Mouse (Mus musculus) forebrain, embryonic 11.5 days (tissue): ENCODE measurements at regions not wholly inside any gene's neighbourhood (a gene's known extent, or its start where the extent isn't known, plus 50 kb on each side); places are given as distances from the start of the nearest gene placed in this dataset.

Experiments
- ATAC-seq: fragments of 200-750 bp; cut with Nextera tagmentation; replicated peaks from 2 replicates; pipeline ENCODE4 v1.8.0; 2017; ENCODE audit warnings: moderate TSS enrichment; ENCODE audit not compliant: low FRiP score
- DNase-seq: peaks from one replicate; pipeline ENCODE4 v3.0.0-alpha.2; 2017; ENCODE audit warnings: low spot score
- H3K27ac ChIP-seq: fragments of 300-500 bp; sonication (generic); 2 replicates; pipeline ENCODE4 v1.5.1; 2014; ENCODE audit warnings: low read depth, low read length
- H3K27me3 ChIP-seq: fragments of 300-500 bp; sonication (generic); 2 replicates; pipeline ENCODE4 v1.6.1; 2014; ENCODE audit warnings: mild to moderate bottlenecking, low read length, mixed read lengths; ENCODE audit not compliant: control insufficient read depth, insufficient read depth
- H3K36me3 ChIP-seq: fragments of 300-500 bp; sonication (generic); 2 replicates; pipeline ENCODE4 v1.6.1; 2014; ENCODE audit warnings: mild to moderate bottlenecking, low read length, moderate library complexity, mixed read lengths; ENCODE audit not compliant: control insufficient read depth, insufficient read depth
- H3K4me1 ChIP-seq: fragments of 300-500 bp; sonication (generic); replicated peaks from 2 replicates; pipeline ENCODE4 v1.6.1; 2014; ENCODE audit warnings: low read length, mixed read lengths; ENCODE audit not compliant: control insufficient read depth, insufficient read depth
- H3K4me2 ChIP-seq: fragments of 300-500 bp; sonication (generic); 2 replicates; pipeline ENCODE4 v1.6.1; 2014; ENCODE audit warnings: low read depth, mild to moderate bottlenecking, low read length, moderate library complexity, mixed read lengths; ENCODE audit not compliant: severe bottlenecking
- H3K4me3 ChIP-seq: fragments of 300-500 bp; sonication (generic); 2 replicates; pipeline ENCODE4 v1.5.1; 2014; ENCODE audit warnings: low read depth, low read length
- H3K9ac ChIP-seq: fragments of 300-500 bp; sonication (generic); 2 replicates; pipeline ENCODE4 v1.6.1; 2014; ENCODE audit warnings: low read length
- H3K9me3 ChIP-seq: fragments of 300-500 bp; sonication (generic); 2 replicates; pipeline ENCODE4 v1.6.1; 2016; ENCODE audit warnings: low read length, mixed read lengths; ENCODE audit not compliant: control insufficient read depth
- WGBS: fragments of 180-500 bp; shearing (Covaris S2); extraction: QIAGEN DNeasy Blood & Tissue Kit; methylation state at CpG from one replicate; pipeline ENCODE4 v1.1.7; 2014; 5-methylcytosine and 5-hydroxymethylcytosine counted together

DNA sequence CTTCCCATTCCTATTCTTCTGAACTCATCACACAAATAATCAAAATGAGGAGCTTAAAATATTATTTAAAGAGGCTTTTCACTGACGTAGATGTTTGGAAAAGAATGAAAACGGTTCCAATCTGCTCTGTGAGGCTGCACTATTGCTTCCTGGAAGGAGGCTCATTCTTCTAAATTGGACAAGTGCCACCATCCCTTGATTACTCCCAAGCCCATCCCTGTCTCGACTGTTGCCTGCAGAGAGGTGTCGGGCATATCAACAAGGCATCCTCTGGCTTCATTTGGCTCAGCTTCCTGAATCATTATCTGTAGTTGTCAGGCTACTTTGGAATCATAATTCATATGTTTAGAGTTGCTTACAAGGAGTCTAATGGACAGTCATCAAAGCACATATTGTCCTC, 425.3 kb downstream of the Irx1 start:
- WGBS = 77% methylated on average over 4 of the region's 4 CpGs
- Histone ChIP-seq H3K27me3 (no peaks in the 10 kb centered on the region), H3K9ac (no peak overlapping the region), H3K4me1 (no peaks in the 10 kb centered on the region), H3K27ac (no peak overlapping the region), H3K4me3 (no peak overlapping the region), H3K4me2 (no peak overlapping the region), H3K36me3 (no peaks in the 10 kb centered on the region), H3K9me3 (no peaks in the 10 kb centered on the region)
- DNase-seq (no peak), ATAC-seq (no peak)

DNA sequence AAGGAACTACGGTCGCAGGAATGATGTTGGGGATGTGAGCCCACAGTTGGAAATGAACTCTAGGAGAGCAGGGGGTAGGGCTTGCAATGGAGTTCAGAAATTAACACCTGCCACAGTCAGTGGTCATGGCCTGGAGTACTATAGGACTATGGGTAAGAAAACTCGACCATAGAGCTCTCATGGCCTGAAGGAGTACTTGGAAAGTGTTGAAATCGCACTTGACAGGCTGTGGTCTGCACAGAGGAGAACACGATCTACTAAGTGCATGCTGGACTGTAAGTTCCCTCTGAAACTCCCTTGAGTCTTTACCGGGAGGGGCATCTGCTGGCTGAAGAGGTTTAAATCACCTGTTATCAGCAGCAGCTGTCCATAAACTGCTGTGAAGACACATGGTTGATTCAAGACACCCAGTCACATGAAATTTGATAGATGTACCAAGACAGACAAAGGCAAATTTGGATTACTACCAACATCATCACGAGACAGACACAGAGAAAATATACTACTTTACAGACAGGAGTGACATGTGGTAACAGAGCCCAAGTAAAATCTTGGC, 430.6 kb downstream of the Irx1 start:
- no peaks in the 10 kb centered on the region for H3K36me3 ChIP-seq
- WGBS = 82% methylated on average over 7 of the region's 7 CpGs
- DNase-seq (no peak), ATAC-seq (no peak)
- H3K27me3 ChIP-seq = no peaks in the 10 kb centered on the region
- no peaks in the 10 kb centered on the region for H3K9me3 ChIP-seq
- no peak overlapping the region for H3K9ac ChIP-seq
- H3K4me3 ChIP-seq = no peak overlapping the region
- H3K4me2 ChIP-seq = no peak overlapping the region
- H3K4me1 ChIP-seq = no peaks in the 10 kb centered on the region
- no peak overlapping the region for H3K27ac ChIP-seq

DNA sequence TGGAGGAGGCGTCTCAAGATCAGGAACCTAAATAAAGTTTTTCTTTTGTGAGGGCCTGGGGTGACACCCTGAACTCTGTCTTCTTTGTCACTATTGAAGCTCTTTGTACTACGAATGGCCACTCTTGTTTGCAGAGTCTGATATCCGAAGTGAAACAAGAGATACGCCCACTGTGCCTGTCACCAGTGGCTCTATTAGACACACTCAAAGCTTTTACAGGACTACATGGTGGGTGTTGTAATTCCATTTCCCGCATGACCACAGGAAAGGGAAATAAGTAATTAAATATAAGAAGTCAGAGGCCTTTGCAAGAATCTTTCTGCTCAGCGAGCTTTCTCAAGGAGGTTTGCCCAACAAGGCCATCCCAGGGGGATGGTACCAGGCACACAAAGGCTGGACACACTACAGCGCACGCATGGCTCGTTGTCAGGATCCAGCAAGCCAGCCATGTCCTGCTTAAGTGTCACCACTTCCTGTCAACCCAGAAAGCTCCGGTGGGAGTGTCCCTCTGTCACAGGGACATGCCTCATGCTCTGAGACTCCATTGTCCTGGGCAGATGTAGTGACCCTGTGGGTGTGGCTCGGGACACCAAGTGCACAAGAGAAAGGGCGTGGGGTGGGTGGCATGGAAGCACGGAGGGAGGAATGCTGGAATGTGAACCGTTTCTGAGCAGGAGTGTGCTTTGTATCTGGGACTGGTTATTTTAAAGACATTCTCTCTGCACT, 434.0 kb downstream of the Irx1 start:
- no peak for DNase-seq
- no peak for ATAC-seq

DNA sequence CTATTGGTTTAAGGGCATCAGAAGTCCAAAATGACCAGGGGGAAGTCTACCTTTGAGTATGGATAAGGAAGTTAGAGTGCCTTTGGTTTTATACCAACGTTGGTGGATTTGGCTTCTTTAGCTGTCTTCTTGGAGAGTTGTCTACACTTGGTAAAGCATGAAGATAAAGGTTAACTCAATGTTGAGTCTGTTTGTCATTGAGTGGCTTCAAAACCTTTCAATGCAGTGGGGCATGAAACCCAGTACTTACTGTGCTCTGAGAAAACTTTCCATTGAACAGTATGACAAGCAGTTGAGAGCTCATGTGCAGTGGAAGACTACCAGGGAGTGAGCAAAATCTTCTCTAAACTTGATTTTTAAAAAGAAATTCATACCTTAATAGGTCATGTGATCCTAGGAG, 445.7 kb downstream of the Irx1 start:
- H3K9me3 ChIP-seq = no peaks in the 10 kb centered on the region
- no peak overlapping the region for H3K4me3 ChIP-seq
- no peaks in the 10 kb centered on the region for H3K4me1 ChIP-seq
- WGBS = 90% methylated on average over 1 of the region's 1 CpGs
- no peak overlapping the region for H3K27ac ChIP-seq
- ATAC-seq = no peak
- no peak overlapping the region for H3K4me2 ChIP-seq
- H3K36me3 ChIP-seq = no peaks in the 10 kb centered on the region
- no peaks in the 10 kb centered on the region for H3K27me3 ChIP-seq
- H3K9ac ChIP-seq = no peak overlapping the region
- no peak for DNase-seq

More for the DNA sequence above, 434.0 kb downstream of the Irx1 start:
- Histone ChIP-seq H3K9me3 (no peaks in the 10 kb centered on the region), H3K9ac (no peak overlapping the region), H3K27ac (no peak overlapping the region), H3K4me3 (no peak overlapping the region), H3K36me3 (no peaks in the 10 kb centered on the region), H3K4me1 (no peaks in the 10 kb centered on the region), H3K4me2 (no peak overlapping the region), H3K27me3 (no peaks in the 10 kb centered on the region)
- 56% methylated on average over 14 of the region's 14 CpGs for WGBS

DNA sequence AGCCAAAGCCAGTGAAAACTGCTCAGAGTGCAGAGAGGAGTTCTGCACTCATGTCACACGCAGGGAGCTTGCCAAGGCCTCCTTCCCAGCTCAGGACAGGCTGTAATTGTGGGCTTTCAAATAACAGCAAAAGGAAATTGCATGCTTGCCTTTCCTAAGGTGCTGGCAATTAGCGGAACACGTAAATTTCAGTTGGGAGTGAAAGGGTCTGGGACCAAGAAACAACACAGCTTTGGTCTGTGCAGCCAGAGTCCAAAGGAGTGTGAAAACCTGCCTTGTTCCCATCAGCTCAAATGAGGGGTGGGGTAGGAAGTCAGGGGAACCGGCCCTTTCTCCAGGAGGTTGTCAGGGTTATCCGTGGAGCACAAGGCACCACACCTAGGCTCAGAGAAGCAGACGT, 450.3 kb downstream of the Irx1 start:
- 53% methylated on average over 6 of the region's 6 CpGs for WGBS
- ATAC-seq (no peak), DNase-seq (no peak)
- Histone ChIP-seq H3K27ac (no peak overlapping the region), H3K4me2 (no peak overlapping the region), H3K36me3 (no peaks in the 10 kb centered on the region), H3K27me3 (peaks cover 10% of the 10 kb centered on the region; the same call in 1 of the 2 replicates), H3K9me3 (no peaks in the 10 kb centered on the region), H3K4me1 (peaks cover 2% of the 10 kb centered on the region; the same call in 1 of the 2 replicates), H3K9ac (no peak overlapping the region), H3K4me3 (no peak overlapping the region)

DNA sequence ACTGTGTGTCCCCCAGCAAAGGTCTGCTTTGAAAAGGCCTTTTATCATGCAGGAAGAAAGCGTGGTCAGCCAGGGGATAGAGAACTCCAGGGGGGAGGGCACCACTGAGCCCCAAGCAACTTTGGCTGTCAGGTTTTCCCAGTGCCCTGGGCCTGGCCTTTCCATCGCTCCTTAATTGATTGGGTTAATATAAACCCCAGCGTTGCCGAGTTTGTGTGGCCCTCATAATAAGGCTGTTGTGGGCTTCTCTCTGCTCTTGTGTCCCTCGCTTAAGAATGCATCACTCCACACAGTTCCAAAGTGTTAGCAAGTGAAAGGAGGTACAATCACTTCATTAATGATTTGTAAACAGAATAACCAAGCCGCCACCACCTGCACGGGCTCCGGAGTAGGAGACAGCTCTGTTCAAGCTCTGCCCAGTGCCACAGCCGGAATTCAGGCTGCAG, 455.5 kb downstream of the Irx1 start:
- peaks cover 13% of the 10 kb centered on the region; the same call in 1 of the 2 replicates for H3K4me1 ChIP-seq
- ATAC-seq (peak; percentile 78), DNase-seq (peak; percentile 65)
- peak overlapping the region; percentile 32; the same call in 1 of the 2 replicates for H3K27ac ChIP-seq
- peaks cover 10% of the 10 kb centered on the region; the same call in 1 of the 2 replicates for H3K27me3 ChIP-seq
- no peak overlapping the region for H3K4me3 ChIP-seq
- H3K36me3 ChIP-seq = no peaks in the 10 kb centered on the region
- H3K9ac ChIP-seq = no peak overlapping the region
- peak overlapping the region; percentile 34; the same call in 1 of the 2 replicates for H3K4me2 ChIP-seq
- H3K9me3 ChIP-seq = no peaks in the 10 kb centered on the region
- 4% methylated on average over 9 of the region's 9 CpGs for WGBS

DNA sequence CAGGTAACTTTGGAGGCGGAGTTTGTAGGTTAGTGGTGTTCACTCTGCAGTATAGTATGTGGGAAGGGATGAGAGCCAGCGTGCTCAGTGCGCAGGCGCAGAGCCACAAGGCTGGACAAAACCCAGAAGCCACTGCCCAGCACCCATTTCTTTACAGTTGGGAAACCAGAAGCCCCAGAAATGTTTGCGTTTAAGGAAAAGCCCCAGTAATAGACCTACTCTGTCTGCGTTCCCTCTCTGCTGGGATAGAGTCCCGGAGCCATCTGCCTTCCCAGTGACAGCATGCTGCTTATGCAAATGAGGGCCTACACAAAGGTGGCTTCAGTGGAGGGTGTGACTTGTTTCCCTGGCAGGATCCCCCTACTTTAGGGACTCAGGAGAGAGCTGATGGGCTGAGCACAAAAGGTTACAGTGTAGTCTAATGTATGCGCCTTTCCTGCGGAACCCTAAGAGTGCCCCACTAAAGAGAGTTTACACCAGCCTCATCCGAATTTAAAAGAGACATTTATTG, 456.0 kb downstream of the Irx1 start:
- H3K27me3 ChIP-seq = peaks cover 10% of the 10 kb centered on the region; the same call in 1 of the 2 replicates

DNA sequence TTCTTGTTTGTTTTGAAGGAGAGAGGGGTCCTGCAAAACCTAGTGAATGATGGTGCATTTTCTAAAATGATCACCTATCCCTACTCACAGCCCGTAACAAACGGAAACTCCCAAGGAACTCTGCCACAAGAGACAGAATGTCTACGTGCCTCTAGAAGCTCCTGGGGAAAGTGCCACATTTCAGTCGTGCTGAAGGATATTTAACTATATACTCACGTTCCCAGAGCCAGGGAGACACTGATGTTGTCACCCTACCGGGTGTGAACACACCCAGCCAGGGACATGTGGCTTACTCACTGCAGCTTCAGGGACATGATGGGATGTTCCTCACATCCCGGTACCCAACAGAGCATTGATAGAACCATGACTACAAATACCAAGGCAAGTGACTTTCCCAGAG, 456.7 kb downstream of the Irx1 start:
- H3K9ac ChIP-seq = no peak overlapping the region
- no peak for DNase-seq
- 30% methylated on average over 7 of the region's 7 CpGs for WGBS
- H3K36me3 ChIP-seq = no peaks in the 10 kb centered on the region
- no peaks in the 10 kb centered on the region for H3K9me3 ChIP-seq
- no peak for ATAC-seq
- H3K4me1 ChIP-seq = peaks cover 13% of the 10 kb centered on the region; the same call in 1 of the 2 replicates
- peaks cover 10% of the 10 kb centered on the region; the same call in 1 of the 2 replicates for H3K27me3 ChIP-seq
- H3K4me3 ChIP-seq = no peak overlapping the region
- H3K4me2 ChIP-seq = no peak overlapping the region
- H3K27ac ChIP-seq = no peak overlapping the region

More for the DNA sequence above, 456.0 kb downstream of the Irx1 start:
- WGBS = 4% methylated on average over 10 of the region's 10 CpGs
- peak; percentile 60 for DNase-seq
- H3K27ac ChIP-seq = 0 out of 2 replicates have a peak overlapping the region, but pooled peaks have one; percentile 32
- no peaks in the 10 kb centered on the region for H3K9me3 ChIP-seq
- H3K36me3 ChIP-seq = no peaks in the 10 kb centered on the region
- H3K4me1 ChIP-seq = peaks cover 13% of the 10 kb centered on the region; the same call in 1 of the 2 replicates
- peak overlapping the region; percentile 34; the same call in 1 of the 2 replicates for H3K4me2 ChIP-seq
- no peak overlapping the region for H3K4me3 ChIP-seq
- H3K9ac ChIP-seq = no peak overlapping the region
- ATAC-seq = peak; percentile 89
